Mouse (Mus musculus): Measurements from ENCODE around the gene Majin. TPM values are rescaled to one million over a fixed set of nuclear protein-coding genes. Genes with fewer than 3 reads are reported as not detected.

Majin gene
- total RNA-seq, 2 experiments from 2014 or later, result not detected

- intact Hi-C loops (cut with DNase I), result loop anchor here (5.0 kb wide), 1 partner anchor 76 kb away; the partner anchor contains the start of genes Arl2 and Batf2
Observed at GRCm38 (mm10) chr19:6218606-6219005, 34.4 kb downstream of the Majin start.

GRCm38 (mm10) chr19:6226135-6226534 lies 41.9 kb downstream of the Majin start, which contains the start of gene Gpha2:
Gpha2 (plus strand) TSS chr19:6226380.
- no peak for DNase-seq (ENCODE audit: extremely low spot score in 1 of 2, low spot score in 2 of 2)
- intact Hi-C loops (cut with DNase I), result no loop called here

More at GRCm38 (mm10) chr19:6218606-6219005, 34.4 kb downstream of the Majin start:
- no peak for DNase-seq (ENCODE audit: extremely low spot score in 1 of 2, low spot score in 2 of 2)

GRCm38 (mm10) chr19:6226763-6227162 lies 42.6 kb downstream of the Majin start:
- intact Hi-C loops (cut with DNase I), result no loop called here
- DNase-seq (ENCODE audit: extremely low spot score in 1 of 2, low spot score in 2 of 2), result no peak

GRCm38 (mm10) chr19:6227864-6228263 lies 43.7 kb downstream of the Majin start:
- intact Hi-C loops (cut with DNase I), result no loop called here
- DNase-seq (ENCODE audit: extremely low spot score in 1 of 2, low spot score in 2 of 2), result no peak

GRCm38 (mm10) chr19:6230411-6230810 lies 46.2 kb downstream of the Majin start:
- intact Hi-C loops (cut with DNase I), result no loop called here
- no peak for DNase-seq (ENCODE audit: extremely low spot score in 1 of 2, low spot score in 2 of 2)

GRCm38 (mm10) chr19:6231036-6231435 lies 46.8 kb downstream of the Majin start:
- intact Hi-C loops (cut with DNase I), result no loop called here
- no peak for DNase-seq (ENCODE audit: extremely low spot score in 1 of 2, low spot score in 2 of 2)

GRCm38 (mm10) chr19:6233647-6234046 lies 49.5 kb downstream of the Majin start:
- intact Hi-C loops (cut with DNase I), result loop anchor here (2.0 kb wide), 1 partner anchor 93 kb away; the partner anchor contains the start of genes Arl2 and Batf2
- no peak for DNase-seq (ENCODE audit: extremely low spot score in 1 of 2, low spot score in 2 of 2)

GRCm38 (mm10) chr19:6234337-6235083 lies 50.3 kb downstream of the Majin start:
- intact Hi-C loops (cut with DNase I), result loop anchor here (2.0 kb wide), 1 partner anchor 94 kb away; the partner anchor contains the start of genes Arl2 and Batf2
- DNase-seq (ENCODE audit: extremely low spot score in 1 of 2, low spot score in 2 of 2), result no peak

GRCm38 (mm10) chr19:6235084-6236052 lies 51.2 kb downstream of the Majin start, which contains the start of gene Ppp2r5b:
Ppp2r5b (minus strand) TSS chr19:6235872.
- DNase-seq (ENCODE audit: extremely low spot score in 1 of 2, low spot score in 2 of 2), result peak; percentile 92 to 96
- intact Hi-C loops (cut with DNase I), result loop anchor here (2.0 kb wide), 1 partner anchor 95 kb away; the partner anchor contains the start of genes Arl2 and Batf2

- intact Hi-C loops (cut with DNase I), result no loop called here
Observed at GRCm38 (mm10) chr19:6236053-6236441, 51.9 kb downstream of the Majin start.

GRCm38 (mm10) chr19:6236842-6237241 lies 52.7 kb downstream of the Majin start:
- peak in 1 of 2 experiments; percentile 27 for DNase-seq (ENCODE audit: extremely low spot score in 1 of 2, low spot score in 2 of 2)
- intact Hi-C loops (cut with DNase I), result no loop called here

More at GRCm38 (mm10) chr19:6236053-6236441, 51.9 kb downstream of the Majin start:
- peak; percentile 94 to 95 for DNase-seq (ENCODE audit: extremely low spot score in 1 of 2, low spot score in 2 of 2)

GRCm38 (mm10) chr19:6238740-6239139 lies 54.6 kb downstream of the Majin start:
- intact Hi-C loops (cut with DNase I), result no loop called here
- DNase-seq (ENCODE audit: extremely low spot score in 1 of 2, low spot score in 2 of 2), result no peak

- intact Hi-C loops (cut with DNase I), result no loop called here
- peak in 1 of 2 experiments; percentile 12 for DNase-seq (ENCODE audit: extremely low spot score in 1 of 2, low spot score in 2 of 2)
Observed at GRCm38 (mm10) chr19:6240136-6240535, 55.9 kb downstream of the Majin start.

GRCm38 (mm10) chr19:6240725-6241124 lies 56.5 kb downstream of the Majin start:
- no peak for DNase-seq (ENCODE audit: extremely low spot score in 1 of 2, low spot score in 2 of 2)
- intact Hi-C loops (cut with DNase I), result no loop called here

- intact Hi-C loops (cut with DNase I), result no loop called here
- peak; percentile 97 to 100 for DNase-seq (ENCODE audit: extremely low spot score in 1 of 2, low spot score in 2 of 2)
Observed at GRCm38 (mm10) chr19:6241274-6242107, 57.3 kb downstream of the Majin start, which contains the start of gene Atg2a. Atg2a (plus strand) TSS chr19:6241668.

GRCm38 (mm10) chr19:6242281-6242680 lies 58.1 kb downstream of the Majin start:
- DNase-seq (ENCODE audit: extremely low spot score in 1 of 2, low spot score in 2 of 2), result peak in 1 of 2 experiments; percentile 72

GRCm38 (mm10) chr19:6243226-6243625 lies 59.0 kb downstream of the Majin start:
- DNase-seq (ENCODE audit: extremely low spot score in 1 of 2, low spot score in 2 of 2), result no peak
- intact Hi-C loops (cut with DNase I), result no loop called here

More at GRCm38 (mm10) chr19:6242281-6242680, 58.1 kb downstream of the Majin start:
- intact Hi-C loops (cut with DNase I), result no loop called here

- no peak for DNase-seq (ENCODE audit: extremely low spot score in 1 of 2, low spot score in 2 of 2)
- intact Hi-C loops (cut with DNase I), result no loop called here
Observed at GRCm38 (mm10) chr19:6245806-6246205, 61.6 kb downstream of the Majin start.
